Mouse (Mus musculus) myocyte (in vitro differentiated cells): ENCODE data around the gene 4930452B06Rik. TPM values are rescaled to one million over a fixed set of nuclear protein-coding genes. Genes with fewer than 3 reads are reported as not detected.
"Not testable (repeated sequence)": the region's sequence is repeated elsewhere in the genome, so short reads cannot be mapped to it uniquely, and the experiment has no call there.

Source experiments
- H3K27me3 ChIP-seq: one replicate; pipeline ENCODE4 v1.6.1; 2011; ENCODE audit not compliant: control insufficient read depth, insufficient read depth, insufficient read length
- H3K36me3 ChIP-seq: one replicate; pipeline ENCODE4 v1.6.1; 2011; ENCODE audit not compliant: control insufficient read depth, insufficient read depth
- H3K4me2 ChIP-seq: one replicate; pipeline ENCODE4 v1.6.1; 2011; ENCODE audit warnings: low read depth, control low read depth
- H3K4me3 ChIP-seq: one replicate; pipeline ENCODE4 v1.5.1; 2011; ENCODE audit warnings: mild to moderate bottlenecking, control low read depth, moderate library complexity
- H3K79me2 ChIP-seq: one replicate; pipeline ENCODE4 v1.6.1; 2011; ENCODE audit not compliant: control insufficient read depth, insufficient read depth
- H3ac ChIP-seq: one replicate; pipeline ENCODE4 v1.6.1; 2011; ENCODE audit not compliant: control insufficient read depth, insufficient read length
- CEBPB ChIP-seq: IDR thresholded peaks from 2 replicates; pipeline ENCODE4 v1.6.1; 2011; ENCODE audit warnings: mild to moderate bottlenecking, moderate library complexity; ENCODE audit not compliant: poor library complexity, insufficient read depth, severe bottlenecking
- E2F4 ChIP-seq: IDR thresholded peaks from one replicate; pipeline ENCODE4 v1.6.1; 2011; ENCODE audit warnings: mild to moderate bottlenecking, control low read depth, moderate library complexity; ENCODE audit not compliant: insufficient read depth
- MAX ChIP-seq: IDR thresholded peaks from one replicate; pipeline ENCODE4 v1.6.1; 2011; ENCODE audit warnings: low read depth, mild to moderate bottlenecking, control low read depth
- MYOD1 ChIP-seq, 3 experiments: IDR thresholded peaks; one replicate each; pipeline ENCODE4 v1.6.1; 2011; ENCODE audit warnings: control low read depth in 2 of 3, low read depth in 2 of 3, mild to moderate bottlenecking in 2 of 3, moderate library complexity in 1 of 3; ENCODE audit not compliant: insufficient read length in 2 of 3, control insufficient read depth in 1 of 3
- MYOG ChIP-seq, 3 experiments: IDR thresholded peaks; one replicate each; pipeline ENCODE4 v1.6.1; 2011; ENCODE audit warnings: control low read depth in 2 of 3, low read depth in 2 of 3, mild to moderate bottlenecking in 2 of 3; ENCODE audit not compliant: insufficient read length in 2 of 3, control insufficient read depth in 1 of 3, insufficient read depth in 1 of 3
- POLR2A ChIP-seq: IDR thresholded peaks from one replicate; pipeline ENCODE4 v1.6.1; 2011; ENCODE audit warnings: low read depth, mild to moderate bottlenecking, control low read depth, moderate library complexity; ENCODE audit not compliant: insufficient read length
- POLR2AphosphoS2 ChIP-seq: IDR thresholded peaks from one replicate; pipeline ENCODE4 v1.6.1; 2011; ENCODE audit warnings: low read depth, control low read depth; ENCODE audit not compliant: insufficient read length
- REST ChIP-seq: IDR thresholded peaks from one replicate; pipeline ENCODE4 v1.6.1; 2011; ENCODE audit warnings: mild to moderate bottlenecking, control low read depth, moderate library complexity; ENCODE audit not compliant: insufficient read depth, insufficient read length
- SRF ChIP-seq: IDR thresholded peaks from one replicate; pipeline ENCODE4 v1.6.1; 2011; ENCODE audit warnings: low read depth; ENCODE audit not compliant: control insufficient read depth, insufficient read length
- TCF12 ChIP-seq: IDR thresholded peaks from one replicate; pipeline ENCODE4 v1.6.1; 2011; ENCODE audit warnings: mild to moderate bottlenecking, control low read depth; ENCODE audit not compliant: poor library complexity, insufficient read depth, severe bottlenecking
- TCF3 ChIP-seq: IDR thresholded peaks from one replicate; pipeline ENCODE4 v1.6.1; 2011; ENCODE audit warnings: low read depth, control low read depth; ENCODE audit not compliant: insufficient read length
- USF1 ChIP-seq: IDR thresholded peaks from one replicate; pipeline ENCODE4 v1.6.1; 2011; ENCODE audit warnings: low read depth, mild to moderate bottlenecking, control low read depth, moderate library complexity
- polyA plus RNA-seq: library from polyadenylated mRNA; unstranded; fragments of >200 nt; fragmentation: generic; extraction: Trizol; gene quantifications from one replicate; pipeline ENCODE4 v1.2.1, GENCODE M21; 2012; ENCODE audit warnings: missing spikeins

The 4930452B06Rik gene
- polyA plus RNA-seq, 1 experiment, result 0.04 TPM

DNA sequence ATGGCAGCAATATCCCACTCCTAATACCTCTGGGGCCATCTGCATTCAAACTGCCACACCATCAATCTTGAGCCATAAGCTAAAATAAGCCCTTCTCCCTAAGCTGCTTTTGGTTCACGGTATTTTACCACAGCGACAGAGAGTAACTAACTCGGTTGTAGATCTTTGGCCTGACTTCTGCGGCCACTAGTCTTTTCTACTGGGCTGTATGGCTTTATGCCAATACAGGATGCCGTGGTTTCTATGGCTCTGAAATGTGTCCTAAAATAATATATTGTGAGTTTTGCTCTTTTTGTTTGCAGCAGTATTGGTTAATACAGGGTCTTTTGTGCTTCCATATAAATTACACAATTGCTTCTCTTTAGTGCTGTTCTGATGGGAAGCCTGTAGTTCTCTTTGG lies 37.6 kb downstream of the 4930452B06Rik start:
- no peak overlapping the region for H3ac ChIP-seq
- TF ChIP-seq TCF3 (no peak), MYOG (IDR thresholded peaks at IDR 0.05; ENCODE audit: control insufficient read depth in 1 of 3, insufficient read depth in 1 of 3, insufficient read length in 2 of 3, low read depth in 2 of 3) (no peak), SRF (no peak), POLR2A (no peak), MYOD1 (IDR thresholded peaks at IDR 0.05; ENCODE audit: control insufficient read depth in 1 of 3, insufficient read length in 2 of 3, low read depth in 2 of 3) (no peak), USF1 (no peak)
- no peak overlapping the region for H3K4me3 ChIP-seq
- H3K4me2 ChIP-seq, result no peak overlapping the region
- H3K79me2 ChIP-seq, result no peaks in the 10 kb centered on the region
- H3K36me3 ChIP-seq, result no peaks in the 10 kb centered on the region
- no peaks in the 10 kb centered on the region for H3K27me3 ChIP-seq

DNA sequence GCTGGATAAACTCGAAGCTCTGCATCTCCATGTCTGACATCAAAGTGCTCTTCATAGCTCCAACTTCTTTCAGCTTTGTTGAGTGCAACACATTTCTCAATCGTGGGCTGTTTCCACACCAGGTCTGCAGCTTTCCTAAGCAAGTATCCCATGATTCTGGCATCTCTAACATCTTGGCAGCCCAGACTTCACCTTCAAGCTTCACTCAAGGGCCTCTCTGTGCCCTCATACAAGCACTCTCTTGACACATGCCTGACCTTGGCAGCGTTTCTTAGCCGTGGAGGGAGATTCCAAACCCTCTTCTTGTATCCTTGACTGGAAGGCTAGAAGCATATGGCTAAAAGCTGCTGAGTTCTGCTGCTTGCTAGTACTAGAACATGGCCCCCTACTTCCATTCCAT lies 38.6 kb downstream of the 4930452B06Rik start:
- no peak overlapping the region for H3K4me2 ChIP-seq
- TF ChIP-seq MYOD1 (IDR thresholded peaks at IDR 0.05; ENCODE audit: control insufficient read depth in 1 of 3, insufficient read length in 2 of 3, low read depth in 2 of 3) (no peak), TCF3 (no peak), POLR2A (no peak), CEBPB (no peak), USF1 (no peak), REST (no peak), E2F4 (no peak), SRF (no peak), MAX (no peak), TCF12 (no peak), MYOG (IDR thresholded peaks at IDR 0.05; ENCODE audit: control insufficient read depth in 1 of 3, insufficient read depth in 1 of 3, insufficient read length in 2 of 3, low read depth in 2 of 3) (no peak), POLR2AphosphoS2 (no peak)
- no peak overlapping the region for H3K4me3 ChIP-seq
- no peak overlapping the region for H3ac ChIP-seq
- no peaks in the 10 kb centered on the region for H3K27me3 ChIP-seq
- no peaks in the 10 kb centered on the region for H3K36me3 ChIP-seq
- H3K79me2 ChIP-seq, result no peaks in the 10 kb centered on the region

DNA sequence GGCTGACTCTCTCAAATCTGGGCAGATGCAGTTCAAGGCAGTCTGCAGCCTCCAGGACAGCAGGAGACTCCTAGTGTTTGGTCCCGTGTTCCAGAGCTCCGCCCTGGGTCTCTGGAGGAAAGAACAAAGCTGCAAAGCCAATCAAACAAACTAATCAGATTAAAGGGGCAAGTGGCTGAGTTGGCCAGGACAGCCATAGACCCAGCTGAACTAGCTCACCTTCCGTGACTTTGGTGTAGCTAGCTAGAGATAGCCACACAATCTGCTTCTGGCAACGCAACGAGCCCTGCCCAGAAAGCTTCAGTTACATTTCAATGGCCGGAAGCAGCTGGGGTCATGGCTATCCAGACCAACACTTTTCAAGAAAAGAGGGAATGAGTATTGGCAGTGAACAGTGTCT lies 44.9 kb downstream of the 4930452B06Rik start:
- no peak overlapping the region for H3K4me3 ChIP-seq
- no peaks in the 10 kb centered on the region for H3K27me3 ChIP-seq
- H3K4me2 ChIP-seq, result no peak overlapping the region
- H3ac ChIP-seq, result no peak overlapping the region
- TF ChIP-seq E2F4 (no peak), REST (no peak), SRF (no peak), MYOG (IDR thresholded peaks at IDR 0.05; ENCODE audit: control insufficient read depth in 1 of 3, insufficient read depth in 1 of 3, insufficient read length in 2 of 3, low read depth in 2 of 3) (no peak), MAX (no peak), USF1 (no peak), TCF3 (no peak), POLR2A (no peak), POLR2AphosphoS2 (no peak), TCF12 (no peak), CEBPB (no peak), MYOD1 (IDR thresholded peaks at IDR 0.05; ENCODE audit: control insufficient read depth in 1 of 3, insufficient read length in 2 of 3, low read depth in 2 of 3) (no peak)
- H3K79me2 ChIP-seq, result no peaks in the 10 kb centered on the region
- H3K36me3 ChIP-seq, result no peaks in the 10 kb centered on the region

DNA sequence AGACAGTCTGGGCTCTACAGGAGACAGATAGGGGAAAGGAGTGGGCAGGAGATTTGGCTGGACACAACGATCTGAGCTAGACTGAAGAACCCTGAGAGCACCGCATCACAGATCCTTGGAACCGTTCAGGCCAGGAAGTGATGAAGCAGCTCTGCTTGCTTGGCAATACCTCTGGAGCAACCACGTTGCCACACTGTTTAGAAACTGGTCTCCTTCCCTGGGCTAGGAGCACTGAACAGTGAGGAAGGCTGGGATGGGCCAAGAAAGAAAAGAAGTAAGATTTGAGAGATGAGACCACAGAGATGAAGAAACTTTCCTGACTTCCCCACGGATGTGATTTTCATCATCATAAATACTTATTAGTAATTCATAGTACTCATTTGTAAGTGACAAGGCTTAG lies 45.5 kb downstream of the 4930452B06Rik start:
- TF ChIP-seq MYOG (IDR thresholded peaks at IDR 0.05; ENCODE audit: control insufficient read depth in 1 of 3, insufficient read depth in 1 of 3, insufficient read length in 2 of 3, low read depth in 2 of 3), result no peak
- TF ChIP-seq MAX, result no peak
- TF ChIP-seq POLR2AphosphoS2, result no peak
- TF ChIP-seq POLR2A, result no peak
- no peak for TF ChIP-seq TCF12
- TF ChIP-seq CEBPB, result no peak
- no peak for TF ChIP-seq MYOD1 (IDR thresholded peaks at IDR 0.05; ENCODE audit: control insufficient read depth in 1 of 3, insufficient read length in 2 of 3, low read depth in 2 of 3)
- no peak for TF ChIP-seq USF1
- no peak for TF ChIP-seq TCF3
- no peak for TF ChIP-seq SRF
- TF ChIP-seq REST, result no peak
- TF ChIP-seq E2F4, result no peak
- Histone ChIP-seq H3K27me3 (no peaks in the 10 kb centered on the region), H3K79me2 (no peaks in the 10 kb centered on the region), H3K4me2 (no peak overlapping the region), H3ac (no peak overlapping the region), H3K4me3 (no peak overlapping the region), H3K36me3 (no peaks in the 10 kb centered on the region)

DNA sequence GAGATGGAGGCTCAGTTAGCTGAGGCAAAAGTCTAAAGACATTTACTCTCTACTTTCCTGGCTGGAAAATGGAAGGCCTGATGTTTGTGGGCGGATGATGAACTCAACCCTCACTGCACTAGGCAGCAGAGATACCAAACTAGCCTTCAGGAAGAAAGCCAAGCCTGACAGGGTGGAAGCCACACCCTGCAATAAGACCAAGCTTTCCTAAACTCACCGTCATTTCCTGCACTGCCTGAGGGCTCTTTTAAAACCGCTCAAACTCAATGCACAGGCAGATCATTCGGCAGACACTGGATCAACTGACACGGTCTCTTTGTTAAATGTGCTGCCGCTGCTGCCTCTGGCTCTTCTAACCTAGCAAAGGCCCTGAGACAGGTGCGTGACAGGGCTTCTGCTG lies 50.4 kb downstream of the 4930452B06Rik start:
- Histone ChIP-seq H3K79me2 (no peaks in the 10 kb centered on the region), H3K36me3 (no peaks in the 10 kb centered on the region), H3K4me3 (no peak overlapping the region), H3K27me3 (no peaks in the 10 kb centered on the region), H3K4me2 (no peak overlapping the region), H3ac (no peak overlapping the region)
- TF ChIP-seq MAX (no peak), MYOD1 (IDR thresholded peaks at IDR 0.05; ENCODE audit: control insufficient read depth in 1 of 3, insufficient read length in 2 of 3, low read depth in 2 of 3) (no peak), POLR2A (no peak), E2F4 (no peak), CEBPB (no peak), MYOG (IDR thresholded peaks at IDR 0.05; ENCODE audit: control insufficient read depth in 1 of 3, insufficient read depth in 1 of 3, insufficient read length in 2 of 3, low read depth in 2 of 3) (no peak), SRF (no peak), TCF3 (no peak), USF1 (no peak), POLR2AphosphoS2 (no peak), TCF12 (no peak)

DNA sequence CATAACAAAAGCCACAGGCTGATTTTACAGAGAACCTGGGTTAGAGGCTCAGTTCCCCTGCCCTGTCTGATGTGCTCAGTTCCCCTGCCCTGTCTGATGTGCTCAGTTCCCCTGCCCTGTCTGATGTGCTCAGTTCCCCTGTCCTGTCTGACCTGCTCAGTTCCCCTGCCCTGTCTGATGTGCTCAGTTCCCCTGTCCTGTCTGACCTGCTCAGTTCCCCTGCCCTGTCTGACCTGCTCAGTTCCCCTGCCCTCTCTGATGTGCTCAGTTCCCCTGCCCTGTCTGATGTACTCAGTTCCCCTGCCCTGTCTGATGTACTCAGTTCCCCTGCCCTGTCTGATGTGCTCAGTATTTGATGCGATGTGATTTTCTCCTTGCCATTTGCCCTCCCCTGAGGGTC lies 51.6 kb downstream of the 4930452B06Rik start:
- H3K4me2 ChIP-seq, H3K36me3 ChIP-seq, H3K4me3 ChIP-seq, H3ac ChIP-seq, H3K79me2 ChIP-seq, H3K27me3 ChIP-seq: not testable (repeated sequence)
